Mouse (Mus musculus) left cerebral cortex, adult 2 months (tissue): ENCODE measurements around the gene Rasgrf1. TPM values are rescaled to one million over a fixed set of nuclear protein-coding genes. Genes with fewer than 3 reads are reported as not detected.

Source experiments
- DNase-seq, 2 experiments: peaks; one replicate each; pipeline ENCODE4 v3.0.0; 2021 to 2022; ENCODE audit warnings: low spot score in 2 of 2, mixed read lengths in 1 of 2; ENCODE audit errors: extremely low spot score in 1 of 2
- H3K27ac ChIP-seq: fragments of 200-600 bp; 2 replicates; pipeline ENCODE4 v1.8.1; 2022
- H3K4me3 ChIP-seq: fragments of 200-600 bp; 2 replicates; pipeline ENCODE4 v1.8.1; 2022
- CTCF ChIP-seq: fragments of 200-600 bp; IDR thresholded peaks from 2 replicates; pipeline ENCODE4 v1.8.1; 2022; ENCODE audit warnings: antibody characterized with exemption, mild to moderate bottlenecking, moderate library complexity
- intact Hi-C: fragments of 180-260 bp; cut with DNase I; formaldehyde crosslinking; loops from one replicate; pipeline ENCODE4 v1.15.1; 2025
- long read RNA-seq, 2 experiments: library from polyadenylated mRNA; stranded (forward); transcript quantifications; one replicate each; pipeline ENCODE4 v2.0.0; 2021; ENCODE audit warnings: borderline mapping rate in 2 of 2
- total RNA-seq, 2 experiments: library from RNA; stranded (reverse); gene quantifications; 2 replicates each; pipeline ENCODE4 v1.2.3; 2021

Gene Rasgrf1
- total RNA-seq: 100 to 1,000 TPM; 273 to 297 TPM
- long read RNA-seq, experiment 1, full-length matches to known transcripts: 270 of 421 reads
- long read RNA-seq, experiment 1, partial matches to known transcripts: 86 of 421 reads
- long read RNA-seq, experiment 1, other reads (novel, unspliced or antisense): 65 of 421 reads
- long read RNA-seq, experiment 2, full-length matches to known transcripts: 165 of 278 reads
- long read RNA-seq, experiment 2, partial matches to known transcripts: 63 of 278 reads
- long read RNA-seq, experiment 2, other reads (novel, unspliced or antisense): 50 of 278 reads

GRCm38 (mm10) chr9:89909131-89910010, at the start of gene Rasgrf1:
Rasgrf1 (plus strand) TSS chr9:89909908.
- intact Hi-C loops: loop anchor here (2.0 to 10.0 kb wide), 3 partner anchors 67 to 175 kb away; partner anchors contain the start of gene Ankrd34c
- peak within 1 kb of the TSS; percentile 90 for H3K27ac ChIP-seq
- TF ChIP-seq CTCF: no peak

GRCm38 (mm10) chr9:89860145-89860544, 49.6 kb upstream of the Rasgrf1 start:
- intact Hi-C loops: no loop called here
- no peak for TF ChIP-seq CTCF
- Histone ChIP-seq H3K4me3 (no peak overlapping the region), H3K27ac (no peak overlapping the region)
- DNase-seq: no peak

More at GRCm38 (mm10) chr9:89909131-89910010, at the start of gene Rasgrf1:
- DNase-seq: peak; percentile 67 to 70
- peak within 1 kb of the TSS; percentile 60 for H3K4me3 ChIP-seq

- TF ChIP-seq CTCF: no peak
- DNase-seq: no peak
- intact Hi-C loops: no loop called here
- no peak overlapping the region for H3K27ac ChIP-seq
- H3K4me3 ChIP-seq: no peak overlapping the region
Observed at GRCm38 (mm10) chr9:89860584-89860983, 49.1 kb upstream of the Rasgrf1 start.

GRCm38 (mm10) chr9:89867141-89867540, 42.6 kb upstream of the Rasgrf1 start:
- no peak for DNase-seq
- H3K4me3 ChIP-seq: no peak overlapping the region
- intact Hi-C loops: no loop called here
- H3K27ac ChIP-seq: no peak overlapping the region
- no peak for TF ChIP-seq CTCF

GRCm38 (mm10) chr9:89868093-89868729, 41.5 kb upstream of the Rasgrf1 start:
- intact Hi-C loops: no loop called here
- DNase-seq: no peak
- TF ChIP-seq CTCF: no peak
- Histone ChIP-seq H3K27ac (no peak overlapping the region), H3K4me3 (no peak overlapping the region)

GRCm38 (mm10) chr9:89869594-89869993, 40.1 kb upstream of the Rasgrf1 start:
- intact Hi-C loops: no loop called here
- no peak for DNase-seq

GRCm38 (mm10) chr9:89870531-89871150, 39.1 kb upstream of the Rasgrf1 start:
- intact Hi-C loops: no loop called here
- Histone ChIP-seq H3K27ac (no peak overlapping the region), H3K4me3 (no peak overlapping the region)
- DNase-seq: no peak
- no peak for TF ChIP-seq CTCF

More at GRCm38 (mm10) chr9:89869594-89869993, 40.1 kb upstream of the Rasgrf1 start:
- H3K27ac ChIP-seq: no peak overlapping the region
- TF ChIP-seq CTCF: no peak
- no peak overlapping the region for H3K4me3 ChIP-seq

GRCm38 (mm10) chr9:89872137-89872536, 37.6 kb upstream of the Rasgrf1 start:
- peak in 1 of 2 experiments; percentile 28 for DNase-seq
- no peak overlapping the region for H3K4me3 ChIP-seq
- TF ChIP-seq CTCF: no peak
- intact Hi-C loops: no loop called here
- H3K27ac ChIP-seq: no peak overlapping the region

- TF ChIP-seq CTCF: no peak
- Histone ChIP-seq H3K27ac (no peak overlapping the region), H3K4me3 (no peak overlapping the region)
- intact Hi-C loops: no loop called here
- DNase-seq: no peak
Observed at GRCm38 (mm10) chr9:89874434-89874833, 35.3 kb upstream of the Rasgrf1 start.

- TF ChIP-seq CTCF: no peak
- intact Hi-C loops: no loop called here
- no peak for DNase-seq
- Histone ChIP-seq H3K4me3 (no peak overlapping the region), H3K27ac (no peak overlapping the region)
Observed at GRCm38 (mm10) chr9:89875551-89875950, 34.2 kb upstream of the Rasgrf1 start.

- Histone ChIP-seq H3K27ac (no peak overlapping the region), H3K4me3 (no peak overlapping the region)
- no peak for TF ChIP-seq CTCF
- DNase-seq: no peak
- intact Hi-C loops: no loop called here
Observed at GRCm38 (mm10) chr9:89878471-89879020, 31.2 kb upstream of the Rasgrf1 start.
